Mouse (Mus musculus) kidney, postnatal 14 days (tissue): ENCODE data around the gene Emid1.

Experiments used
- DNase-seq: peaks from one replicate; pipeline ENCODE4 v3.0.0; 2022; ENCODE audit warnings: mixed read lengths

The Emid1 gene

GRCm38 (mm10) chr11:5062860-5063505 is 89.1 kb downstream of the Emid1 start:
- no peak for DNase-seq

- DNase-seq = no peak
These were observed 89.7 kb downstream of the Emid1 start for GRCm38 (mm10) chr11:5062326-5062725.

- peak; percentile 93 for DNase-seq
These were observed 90.5 kb downstream of the Emid1 start for GRCm38 (mm10) chr11:5061413-5062139.

- DNase-seq = no peak
These were observed 91.2 kb downstream of the Emid1 start for GRCm38 (mm10) chr11:5060756-5061412.

DNA sequence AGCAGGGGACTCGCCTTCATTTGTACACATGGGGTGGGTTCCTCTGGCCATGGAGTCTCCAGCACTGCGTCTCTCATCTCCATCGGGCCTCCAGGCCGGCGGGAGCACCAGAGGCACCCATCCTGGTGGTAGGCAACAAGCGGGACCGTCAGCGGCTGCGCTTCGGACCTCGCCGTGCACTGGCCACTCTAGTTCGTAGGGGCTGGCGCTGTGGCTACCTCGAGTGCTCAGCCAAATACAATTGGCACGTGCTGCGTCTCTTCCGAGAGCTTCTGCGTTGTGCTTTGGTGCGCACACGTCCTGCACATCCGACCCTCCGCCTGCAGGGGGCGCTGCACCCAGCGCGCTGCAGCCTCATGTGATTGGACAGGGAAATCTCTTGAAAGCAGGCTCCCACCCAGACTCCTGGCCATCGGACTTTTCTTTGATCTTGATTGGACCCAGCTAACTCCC is 92.3 kb downstream of the Emid1 start:
- DNase-seq = no peak

DNA sequence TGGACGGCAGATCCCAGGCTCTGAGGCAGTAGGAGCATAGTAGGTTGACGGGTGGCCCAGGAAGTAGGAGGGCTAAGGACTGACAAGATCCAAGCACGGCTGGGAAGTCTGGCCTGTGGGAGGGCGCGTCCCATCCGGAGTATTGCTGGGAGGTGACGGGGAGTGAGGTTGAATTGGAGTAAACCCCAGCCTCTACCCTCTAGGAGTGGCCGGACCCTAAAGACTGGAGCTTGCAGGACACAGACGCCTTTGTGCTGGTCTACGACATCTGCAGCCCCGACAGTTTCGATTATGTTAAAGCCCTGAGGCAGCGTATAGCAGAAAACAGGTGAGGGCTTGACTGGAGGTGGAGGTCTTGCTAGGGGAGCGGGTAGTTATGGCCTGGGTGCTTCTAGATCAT is 92.8 kb downstream of the Emid1 start:
- no peak for DNase-seq

- DNase-seq = no peak
These were observed 93.3 kb downstream of the Emid1 start for GRCm38 (mm10) chr11:5058783-5059182.

DNA sequence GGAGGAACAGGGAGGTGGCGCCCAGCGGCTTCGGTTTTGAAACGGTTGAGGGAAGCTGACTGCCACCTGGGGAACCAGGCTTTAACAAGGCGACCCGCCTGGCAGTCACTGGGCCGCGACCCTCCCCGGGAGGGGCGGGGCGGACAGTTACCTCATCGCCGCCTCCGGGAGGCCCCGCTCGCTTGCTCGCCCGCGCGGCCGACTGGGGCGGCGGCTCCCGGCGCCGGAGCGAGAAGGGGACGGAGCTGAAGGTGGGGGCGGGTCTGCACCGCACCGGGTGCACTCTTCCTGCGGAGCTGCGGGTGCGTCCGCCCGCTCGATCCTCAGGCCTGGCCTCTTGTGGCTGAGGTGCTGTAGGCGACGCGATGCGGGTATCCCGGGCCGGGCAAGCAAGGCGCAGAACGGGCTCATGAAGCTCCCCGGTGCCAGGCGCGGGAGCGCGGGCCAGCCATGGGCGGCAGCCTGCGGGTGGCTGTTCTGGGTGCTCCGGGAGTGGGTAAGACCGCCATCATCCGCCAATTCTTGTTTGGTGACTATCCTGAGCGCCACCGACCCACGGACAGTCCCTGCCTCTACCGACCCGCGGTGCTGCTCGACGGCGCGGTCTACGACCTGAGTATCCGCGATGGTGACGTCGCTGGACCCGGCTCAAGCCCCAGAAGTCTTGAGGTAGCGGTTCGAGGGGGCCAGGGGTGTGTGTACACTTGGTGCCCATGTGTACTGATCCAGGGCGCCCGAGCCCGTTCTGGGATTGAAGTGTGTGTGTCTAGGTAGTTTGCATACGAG is 94.0 kb downstream of the Emid1 start, which contains the start of gene Rasl10a:
Gene Rasl10a, plus strand, starts transcription at position 273 of the 786 bp plus-strand sequence.
- peak; percentile 68 for DNase-seq

DNA sequence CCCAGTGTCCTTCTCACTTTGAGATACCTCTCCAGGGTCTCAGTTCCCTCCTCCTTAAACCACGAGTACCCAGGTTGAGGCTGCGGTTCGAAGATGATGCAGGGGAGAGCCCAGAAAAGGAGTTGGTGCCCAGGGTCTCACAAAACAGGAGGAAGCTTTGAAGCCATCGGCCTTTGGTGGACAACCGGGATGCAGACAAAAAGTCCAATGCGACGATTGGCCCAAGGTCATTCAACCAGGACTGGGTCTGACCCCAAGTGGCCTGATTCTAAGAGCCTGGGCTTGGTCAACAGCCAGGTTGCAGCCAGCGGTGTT is 94.6 kb downstream of the Emid1 start:
- no peak for DNase-seq

GRCm38 (mm10) chr11:5057064-5057463 is 95.0 kb downstream of the Emid1 start:
- no peak for DNase-seq
